Mouse (Mus musculus) heart, postnatal 4 days (tissue): ENCODE measurements around the gene Cdkal1. TPM values are rescaled to one million over a fixed set of nuclear protein-coding genes. Genes with fewer than 3 reads are reported as not detected.

ENCODE experiments used
- DNase-seq: peaks from one replicate; pipeline ENCODE4 v3.0.0; 2021
- total RNA-seq, 2 experiments: library from RNA; stranded (reverse); gene quantifications; 2 replicates each; pipeline ENCODE4 v1.2.3; 2021

Cdkal1 gene
- total RNA-seq, 2 experiments from 2014 or later, result 36.4 to 39.5 TPM

DNA sequence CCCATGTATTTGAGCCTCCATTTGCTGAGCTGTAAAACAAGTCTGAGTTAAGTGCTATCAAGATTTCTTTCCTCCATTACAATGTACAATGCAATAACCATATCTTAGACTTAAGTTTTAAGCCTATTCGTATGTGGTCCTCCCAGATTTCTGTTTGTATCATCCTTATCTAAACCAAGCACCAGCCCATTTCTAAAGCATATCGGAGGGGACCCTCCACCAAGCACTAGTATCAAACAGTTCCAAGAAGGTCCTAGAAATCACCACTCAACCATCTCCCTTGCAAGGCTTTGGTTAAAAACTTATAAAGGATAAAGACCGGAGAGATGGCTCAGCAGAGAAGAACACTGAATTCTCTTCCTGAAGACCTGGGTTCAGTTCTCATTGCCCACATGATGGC is 47.1 kb downstream of the Cdkal1 start:
- no peak for DNase-seq

- no peak for DNase-seq
Measured at GRCm38 (mm10) chr13:29807930-29808329, 47.5 kb downstream of the Cdkal1 start.

DNA sequence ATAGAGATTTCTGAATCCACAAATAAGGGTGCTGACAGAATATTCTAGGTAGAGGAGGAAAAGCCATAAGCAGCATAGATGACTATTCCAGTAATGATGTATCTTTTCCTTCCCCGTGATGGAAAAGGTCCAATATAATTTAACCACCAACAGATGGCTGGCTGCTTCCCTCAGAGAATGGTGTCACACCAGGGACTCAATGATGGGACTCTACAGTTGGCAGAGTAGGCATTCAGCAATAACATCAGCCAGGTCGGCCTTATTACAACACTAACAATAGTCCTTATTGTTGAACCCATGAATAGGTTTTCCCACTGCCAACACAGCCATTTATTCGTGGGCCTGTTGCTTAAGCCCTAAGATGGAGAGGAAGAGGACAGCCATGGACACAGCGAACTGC is 48.6 kb downstream of the Cdkal1 start:
- no peak for DNase-seq

GRCm38 (mm10) chr13:29805296-29805695 is 50.2 kb downstream of the Cdkal1 start:
- DNase-seq, result no peak

- no peak for DNase-seq
Measured at GRCm38 (mm10) chr13:29804034-29804433, 51.4 kb downstream of the Cdkal1 start.

DNA sequence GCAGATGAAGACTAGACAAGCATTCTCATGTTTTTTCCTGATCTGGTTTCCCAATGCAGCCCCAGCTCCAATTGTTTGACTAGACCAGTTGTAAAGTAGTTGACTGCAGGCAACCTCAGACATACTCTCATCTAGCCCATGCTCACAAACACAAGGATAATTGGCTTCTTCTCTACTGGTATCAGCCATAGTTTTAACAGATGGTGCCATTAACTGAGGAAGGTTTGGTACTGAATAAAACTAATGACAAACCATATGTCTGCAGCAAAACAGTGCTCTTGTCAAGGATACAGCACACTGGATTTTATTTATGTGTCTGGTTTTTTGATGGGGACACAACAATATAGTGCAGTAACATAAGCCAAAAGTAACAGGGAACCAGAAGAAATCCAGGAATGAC is 52.8 kb downstream of the Cdkal1 start:
- no peak for DNase-seq

GRCm38 (mm10) chr13:29800078-29800477 is 55.4 kb downstream of the Cdkal1 start:
- DNase-seq, result no peak

- DNase-seq, result no peak
Measured at GRCm38 (mm10) chr13:29792112-29792511, 63.4 kb downstream of the Cdkal1 start.

DNA sequence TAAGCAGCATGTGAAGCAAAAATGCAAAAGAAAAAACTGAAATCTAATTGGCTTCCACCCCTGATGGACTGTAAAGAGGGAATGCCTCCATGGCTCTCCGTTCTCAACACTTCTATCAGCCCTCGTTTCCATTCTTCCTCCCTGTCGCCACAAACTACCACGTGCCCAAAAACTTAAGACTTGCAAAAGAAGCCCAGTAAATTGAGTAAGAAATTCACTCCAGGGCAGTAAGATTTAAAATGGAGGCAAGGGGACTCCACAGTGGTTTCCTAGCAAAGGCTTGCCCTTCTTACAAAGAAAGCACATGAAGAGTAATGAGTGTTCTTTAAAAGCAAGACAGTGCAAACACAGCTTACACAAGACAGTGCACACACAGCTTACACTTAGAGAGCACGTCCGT is 64.0 kb downstream of the Cdkal1 start:
- DNase-seq, result no peak

- DNase-seq, result no peak
Measured at GRCm38 (mm10) chr13:29786984-29787383, 68.5 kb downstream of the Cdkal1 start.

GRCm38 (mm10) chr13:29784894-29785293 is 70.6 kb downstream of the Cdkal1 start:
- no peak for DNase-seq

DNA sequence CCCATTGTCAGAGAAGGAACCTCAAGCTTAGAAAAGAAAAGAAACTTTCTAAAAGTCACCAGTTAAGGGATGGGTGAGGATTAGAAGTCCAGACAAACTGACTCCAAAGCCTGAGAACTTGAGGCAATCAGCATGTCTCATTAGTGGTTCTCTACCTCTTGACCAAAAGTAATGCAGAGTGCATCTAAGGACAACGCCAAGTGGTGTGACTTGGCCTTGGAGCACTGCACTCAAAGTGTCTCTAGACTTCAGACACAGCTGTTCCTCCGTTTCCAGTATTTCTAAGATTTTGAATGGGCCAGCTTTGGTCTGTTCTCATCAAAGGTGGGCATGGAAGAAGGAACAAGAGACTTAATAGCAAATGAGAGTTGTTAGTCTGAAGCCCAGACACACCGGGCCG is 74.1 kb downstream of the Cdkal1 start:
- no peak for DNase-seq

DNA sequence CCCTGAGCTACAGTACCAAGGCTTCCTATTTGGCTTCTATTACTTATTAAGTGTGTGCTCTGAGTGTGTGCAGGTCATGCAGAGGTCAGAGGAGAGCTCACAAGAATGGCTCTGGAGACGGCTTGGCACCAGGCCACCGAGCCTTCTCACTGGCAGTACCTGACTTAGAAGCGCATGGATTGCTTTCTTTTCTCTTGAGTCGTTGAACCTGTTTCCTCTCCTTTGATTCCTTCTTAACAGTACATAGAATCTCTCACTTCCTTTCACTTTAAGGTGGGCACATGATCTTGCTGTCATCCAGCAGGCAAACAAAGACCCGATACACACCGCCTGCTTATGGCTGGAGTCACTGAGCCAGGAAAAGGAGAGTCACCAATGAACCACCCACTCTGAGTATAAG is 74.8 kb downstream of the Cdkal1 start:
- peak; percentile 71 for DNase-seq

DNA sequence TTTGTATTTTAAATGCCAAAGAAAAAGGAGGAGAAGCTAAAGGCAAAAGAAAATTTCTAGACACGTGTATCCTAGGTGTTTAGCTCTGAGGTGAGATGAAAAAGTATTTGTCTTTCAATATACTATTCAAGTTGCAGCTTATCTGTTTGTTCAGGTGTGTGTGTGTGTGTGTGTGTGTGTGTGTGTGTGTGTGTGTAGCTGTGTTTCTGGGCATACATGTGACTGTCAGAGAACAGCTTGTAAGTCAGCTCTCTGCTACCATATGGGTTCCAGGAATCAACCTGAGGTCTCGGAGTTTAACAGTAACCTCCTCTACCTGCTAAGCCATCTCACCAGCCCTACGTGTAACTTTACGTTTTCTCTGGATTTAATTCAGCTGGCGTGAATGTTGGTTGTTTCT is 76.0 kb downstream of the Cdkal1 start:
- no peak for DNase-seq

DNA sequence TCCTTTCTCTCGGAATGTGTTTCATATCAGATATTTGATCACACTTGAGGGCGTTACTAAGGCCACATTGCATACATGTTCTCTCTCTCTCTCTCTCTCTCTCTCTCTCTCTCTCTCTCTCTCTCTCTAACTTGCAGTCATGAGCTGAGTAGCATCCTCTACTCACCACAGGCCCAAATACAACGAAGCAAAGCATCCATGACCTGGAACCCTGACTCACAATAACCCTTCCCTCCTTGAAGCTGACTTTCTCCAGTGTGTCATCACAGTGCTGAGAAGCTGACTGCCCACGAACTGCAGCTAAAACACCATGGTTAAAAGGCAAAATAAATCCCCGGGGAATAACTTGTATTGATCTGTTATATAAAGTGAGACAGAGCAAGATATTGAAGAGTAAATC is 76.4 kb downstream of the Cdkal1 start:
- no peak for DNase-seq

- no peak for DNase-seq
Measured at GRCm38 (mm10) chr13:29778124-29778523, 77.3 kb downstream of the Cdkal1 start.

DNA sequence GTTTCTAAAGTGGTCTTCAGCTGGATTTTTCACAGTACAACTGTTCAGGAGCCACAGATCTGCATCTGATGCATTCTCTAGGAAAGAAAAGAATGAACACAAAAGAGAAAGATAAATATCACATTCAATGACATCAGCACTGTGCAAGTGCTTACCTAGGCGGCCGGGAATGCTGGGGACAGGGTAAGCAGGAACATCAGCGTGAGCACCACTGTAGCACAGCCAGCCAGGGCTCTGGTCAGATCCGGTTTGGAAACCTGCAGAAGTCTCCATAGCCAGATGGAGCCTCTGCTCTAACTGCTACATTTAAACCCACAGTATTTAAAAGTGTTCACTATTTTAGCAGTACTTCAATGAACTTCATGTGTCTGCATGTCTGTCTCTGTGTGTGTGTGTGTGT is 78.2 kb downstream of the Cdkal1 start:
- no peak for DNase-seq

GRCm38 (mm10) chr13:29775603-29776230 is 79.8 kb downstream of the Cdkal1 start:
- DNase-seq, result no peak

DNA sequence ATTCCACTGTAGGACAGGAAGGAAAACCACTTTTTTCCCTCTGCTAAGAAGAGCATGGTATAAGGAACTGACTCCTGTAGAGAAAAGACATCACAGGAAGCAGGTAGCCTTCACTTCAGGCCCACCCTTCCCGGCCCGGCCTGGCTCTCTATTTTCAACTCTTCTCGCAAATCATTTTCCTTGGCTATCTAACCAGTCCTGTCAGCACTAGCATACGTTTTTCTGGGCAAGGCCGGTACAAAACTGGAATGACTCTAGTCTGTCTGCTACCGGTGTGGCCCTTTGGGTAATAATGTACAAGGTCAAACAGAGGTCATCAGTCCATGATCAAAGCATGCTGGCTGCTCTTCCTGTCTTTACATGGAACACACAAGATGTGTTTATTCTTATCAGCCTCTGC is 81.9 kb downstream of the Cdkal1 start:
- DNase-seq, result no peak

- no peak for DNase-seq
Measured at GRCm38 (mm10) chr13:29772970-29773369, 82.5 kb downstream of the Cdkal1 start.

GRCm38 (mm10) chr13:29769647-29770436 is 85.6 kb downstream of the Cdkal1 start:
- DNase-seq, result peak; percentile 52

GRCm38 (mm10) chr13:29768104-29768503 is 87.4 kb downstream of the Cdkal1 start:
- DNase-seq, result no peak

GRCm38 (mm10) chr13:29767587-29767986 is 87.9 kb downstream of the Cdkal1 start:
- no peak for DNase-seq

- no peak for DNase-seq
Measured at GRCm38 (mm10) chr13:29766377-29766776, 89.1 kb downstream of the Cdkal1 start.
